Mouse (Mus musculus): ENCODE results near the gene Pax2. TPM values are rescaled to one million over a fixed set of nuclear protein-coding genes. Genes with fewer than 3 reads are reported as not detected.

Pax2 gene
- polyA plus RNA-seq (2015; fragmentation: Nextera tagmentation; extraction: Ambion mirVana) = 16.5 and 20.5 TPM in 2 replicates

DNA sequence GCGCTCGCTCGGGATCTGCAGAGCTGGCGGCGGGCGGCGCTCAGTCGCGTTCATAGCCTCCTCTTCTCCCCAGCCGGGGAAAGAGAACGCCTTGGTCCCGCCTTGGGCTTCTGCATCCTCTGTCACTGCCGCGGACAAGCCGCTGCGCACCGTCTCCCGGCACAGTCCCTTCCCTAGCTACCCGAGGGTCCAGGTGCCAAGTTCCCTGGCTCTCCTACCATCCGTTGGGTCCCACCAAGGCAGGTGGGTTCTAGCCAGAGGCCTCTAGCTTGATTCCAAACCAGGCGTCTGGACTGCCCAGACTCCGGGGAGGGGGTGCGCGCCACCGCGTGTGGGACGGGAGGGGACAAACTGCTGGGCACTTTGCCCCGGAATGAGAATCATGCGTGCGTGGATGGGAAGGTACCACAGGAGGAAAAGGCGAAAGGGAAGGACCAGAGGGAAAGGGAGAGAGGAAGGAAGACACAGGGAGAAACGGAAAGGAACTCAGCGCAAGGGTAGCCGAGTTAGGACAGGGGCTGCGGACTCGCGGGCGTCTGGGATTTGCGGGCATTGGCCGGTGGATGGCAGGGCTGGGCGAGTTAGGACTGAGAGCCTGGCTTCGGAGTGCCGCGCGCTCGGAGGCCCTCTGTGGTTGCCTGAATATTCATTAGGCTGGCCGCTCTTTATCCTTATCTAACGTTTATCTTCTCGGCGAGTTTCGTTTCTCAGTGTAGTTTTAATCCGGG is at the start of gene Pax2:
Gene Pax2 (plus strand): TSS at position 353 of the 728 bp plus-strand sequence.
- Histone ChIP-seq H3K4me3 (replicated peaks) (peak within 1 kb of the TSS; percentile 45), H3K27me3 (replicated peaks) (peaks cover 71% of the 10 kb centered on the region), H3K9me3 (replicated peaks) (no peaks in the 10 kb centered on the region), H3K4me1 (peaks cover 48% of the 10 kb centered on the region), H3K9ac (replicated peaks) (peak within 1 kb of the TSS; percentile 60), H3K36me3 (no peaks in the 10 kb centered on the region), H3K27ac (replicated peaks) (peak within 1 kb of the TSS; percentile 83), H3K4me2 (peak within 1 kb of the TSS; percentile 62)
- ATAC-seq (ENCODE audit: low FRiP score) = peak; percentile 60
- WGBS = under 1% methylated on average over 51 of the region's 52 CpGs

GRCm38 (mm10) chr19:44708885-44709284 is 47.0 kb upstream of the Pax2 start:
- H3K4me1 ChIP-seq = no peaks in the 10 kb centered on the region
- no peak overlapping the region for H3K4me2 ChIP-seq
- no peaks in the 10 kb centered on the region for H3K9me3 ChIP-seq (replicated peaks)
- WGBS = 70% methylated on average over 3 of the region's 3 CpGs
- H3K36me3 ChIP-seq = no peaks in the 10 kb centered on the region
- no peak overlapping the region for H3K4me3 ChIP-seq (replicated peaks)
- peaks cover 29% of the 10 kb centered on the region for H3K27me3 ChIP-seq (replicated peaks)
- ATAC-seq (ENCODE audit: low FRiP score) = no peak
- H3K27ac ChIP-seq (replicated peaks) = no peak overlapping the region
- no peak overlapping the region for H3K9ac ChIP-seq (replicated peaks)

GRCm38 (mm10) chr19:44716731-44717600 is 38.9 kb upstream of the Pax2 start:
- peaks cover 45% of the 10 kb centered on the region for H3K27me3 ChIP-seq (replicated peaks)
- no peaks in the 10 kb centered on the region for H3K9me3 ChIP-seq (replicated peaks)
- no peak overlapping the region for H3K27ac ChIP-seq (replicated peaks)
- no peak for ATAC-seq (ENCODE audit: low FRiP score)
- WGBS = 43% methylated on average over 22 of the region's 22 CpGs
- peaks cover 18% of the 10 kb centered on the region for H3K4me1 ChIP-seq
- no peak overlapping the region for H3K4me2 ChIP-seq
- no peaks in the 10 kb centered on the region for H3K36me3 ChIP-seq
- H3K9ac ChIP-seq (replicated peaks) = no peak overlapping the region
- no peak overlapping the region for H3K4me3 ChIP-seq (replicated peaks)

- Histone ChIP-seq H3K9ac (replicated peaks) (peak overlapping the region; percentile 46), H3K27ac (replicated peaks) (no peak overlapping the region), H3K4me2 (peak overlapping the region; percentile 82), H3K9me3 (replicated peaks) (no peaks in the 10 kb centered on the region), H3K36me3 (no peaks in the 10 kb centered on the region), H3K4me3 (replicated peaks) (peak overlapping the region; percentile 38), H3K27me3 (replicated peaks) (peaks cover 57% of the 10 kb centered on the region), H3K4me1 (peaks cover 29% of the 10 kb centered on the region)
- WGBS = 2% methylated on average over 30 of the region's 30 CpGs
- no peak for ATAC-seq (ENCODE audit: low FRiP score)
Observed at GRCm38 (mm10) chr19:44719292-44720193, 36.3 kb upstream of the Pax2 start.

- no peak for ATAC-seq (ENCODE audit: low FRiP score)
- Histone ChIP-seq H3K9me3 (replicated peaks) (no peaks in the 10 kb centered on the region), H3K9ac (replicated peaks) (peak overlapping the region; percentile 46), H3K4me2 (peak overlapping the region; percentile 82), H3K36me3 (no peaks in the 10 kb centered on the region), H3K4me1 (peaks cover 31% of the 10 kb centered on the region), H3K27ac (replicated peaks) (no peak overlapping the region), H3K4me3 (replicated peaks) (peak overlapping the region; percentile 38), H3K27me3 (replicated peaks) (peaks cover 63% of the 10 kb centered on the region)
- 1% methylated on average over 29 of the region's 29 CpGs for WGBS
Observed at GRCm38 (mm10) chr19:44720194-44720521, 35.7 kb upstream of the Pax2 start.

DNA sequence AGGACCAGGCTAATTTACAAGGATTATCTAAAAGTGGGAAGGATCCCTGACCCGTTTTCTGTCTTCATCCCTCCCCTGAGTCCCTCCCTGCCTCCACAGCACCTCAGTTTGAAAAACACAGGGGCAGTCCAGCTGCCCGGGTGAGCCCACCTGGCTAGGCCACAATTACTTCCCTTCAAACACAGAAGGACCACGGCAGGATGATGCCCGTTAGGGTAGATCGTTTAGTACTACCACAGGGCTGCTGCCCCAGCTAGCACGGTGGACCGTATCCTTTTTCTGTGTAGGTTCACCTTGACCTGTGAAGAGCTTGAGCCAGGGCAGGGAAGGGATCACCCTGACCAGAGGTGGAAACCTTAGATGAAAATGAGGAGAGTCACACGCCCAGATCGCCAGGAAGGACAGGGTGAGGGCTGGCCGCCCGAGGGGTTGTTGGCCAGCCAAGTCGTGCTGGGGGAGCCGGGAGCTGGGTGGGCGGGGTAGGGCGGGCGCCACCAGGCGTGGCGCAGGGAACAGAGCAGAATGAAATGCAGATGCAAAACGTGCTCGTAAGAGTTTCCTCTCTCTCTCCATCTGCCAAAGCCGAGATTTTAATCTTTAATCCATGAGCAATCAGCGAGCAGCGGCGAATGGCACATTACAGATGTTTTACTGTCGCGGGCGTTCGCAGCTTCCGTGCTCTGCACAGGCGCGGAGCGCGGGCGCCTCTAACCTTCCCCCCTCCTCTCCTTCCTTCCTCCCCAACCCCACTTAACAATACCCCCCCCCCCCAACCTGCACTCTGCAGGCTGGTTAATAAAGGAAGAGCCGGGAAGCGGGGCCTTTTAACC is 32.0 kb upstream of the Pax2 start:
- under 1% methylated on average over 36 of the region's 36 CpGs for WGBS
- H3K27me3 ChIP-seq (replicated peaks) = peaks cover 75% of the 10 kb centered on the region
- H3K4me1 ChIP-seq = peaks cover 37% of the 10 kb centered on the region
- H3K9me3 ChIP-seq (replicated peaks) = no peaks in the 10 kb centered on the region
- H3K36me3 ChIP-seq = no peaks in the 10 kb centered on the region
- H3K4me2 ChIP-seq = peak overlapping the region; percentile 55
- peak overlapping the region; percentile 26 for H3K4me3 ChIP-seq (replicated peaks)
- peak overlapping the region; percentile 33; the same call in 1 of the 2 replicates for H3K27ac ChIP-seq (replicated peaks)
- peak; percentile 28; the same call in 1 of the 2 replicates for ATAC-seq (ENCODE audit: low FRiP score)
- H3K9ac ChIP-seq (replicated peaks) = 0 out of 2 replicates have a peak overlapping the region, but pooled peaks have one; percentile 23

DNA sequence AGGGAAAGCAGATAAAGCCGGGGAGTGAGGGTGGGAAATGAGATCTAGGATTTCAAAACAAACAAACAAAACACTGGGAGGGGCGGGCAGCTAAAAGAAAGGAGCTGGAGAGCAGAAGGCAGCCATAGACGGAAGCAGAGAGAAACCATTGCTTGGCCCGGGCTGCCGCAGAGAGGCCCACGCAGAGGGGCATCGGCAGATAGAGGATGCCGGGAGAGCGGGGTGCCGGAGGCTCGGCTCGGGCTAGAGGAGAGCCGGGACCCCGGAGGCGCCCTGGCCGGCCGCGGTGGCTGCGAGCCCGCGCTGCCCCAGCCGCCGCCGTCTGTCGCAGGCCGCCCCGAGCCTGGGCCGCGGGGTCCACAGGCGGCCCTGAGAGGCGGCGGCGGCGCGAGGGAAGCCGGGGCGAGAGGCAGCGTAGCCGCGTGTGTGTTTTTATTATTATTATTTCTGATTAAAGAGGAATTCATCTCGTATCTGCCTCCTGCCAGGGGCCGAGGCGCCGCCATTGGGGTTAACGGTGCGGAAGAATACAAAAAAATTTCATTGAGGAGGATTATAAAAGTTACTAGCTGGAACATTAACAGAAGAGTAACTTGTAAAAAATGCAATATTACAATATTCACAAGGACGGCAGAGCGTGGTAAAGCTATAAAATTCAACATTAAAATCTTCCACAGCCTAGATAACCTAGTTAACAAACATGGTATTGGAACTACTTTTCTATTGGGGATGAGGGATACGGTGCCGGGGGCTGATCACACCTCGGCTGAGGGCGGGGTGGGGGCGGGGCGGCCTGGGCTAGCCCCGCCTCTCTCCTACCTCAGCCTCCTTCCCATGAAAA is 29.7 kb upstream of the Pax2 start:
- Histone ChIP-seq H3K4me3 (replicated peaks) (peak overlapping the region; percentile 48), H3K9ac (replicated peaks) (peak overlapping the region; percentile 60), H3K27me3 (replicated peaks) (peaks cover 65% of the 10 kb centered on the region), H3K9me3 (replicated peaks) (no peaks in the 10 kb centered on the region), H3K4me2 (peak overlapping the region; percentile 85), H3K36me3 (no peaks in the 10 kb centered on the region), H3K27ac (replicated peaks) (peak overlapping the region; percentile 75), H3K4me1 (peaks cover 22% of the 10 kb centered on the region)
- ATAC-seq (ENCODE audit: low FRiP score) = peak; percentile 77; the same call in 1 of the 2 replicates
- WGBS = under 1% methylated on average over 55 of the region's 55 CpGs

DNA sequence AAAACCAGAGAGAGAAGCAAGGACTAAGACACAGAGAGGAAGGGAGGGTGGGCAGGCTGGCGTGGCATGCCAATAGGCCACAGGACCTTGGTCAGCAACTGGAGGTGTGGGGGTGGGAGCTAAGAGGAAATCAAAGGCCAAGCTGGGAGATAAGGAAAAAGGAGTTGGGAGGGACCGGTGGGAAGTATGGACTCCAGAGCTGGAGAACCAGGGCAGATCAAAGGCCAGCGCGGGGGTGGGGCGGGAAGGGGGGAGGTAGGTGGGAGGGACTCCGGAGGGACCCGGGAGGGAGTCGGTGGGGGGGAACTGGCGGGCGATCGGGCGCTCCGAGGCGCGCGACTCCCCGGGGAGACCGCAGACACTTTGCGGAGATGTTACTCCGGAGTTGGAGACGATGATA is 21.7 kb upstream of the Pax2 start:
- 2% methylated on average over 21 of the region's 21 CpGs for WGBS
- no peaks in the 10 kb centered on the region for H3K9me3 ChIP-seq (replicated peaks)
- no peak overlapping the region for H3K9ac ChIP-seq (replicated peaks)
- H3K27me3 ChIP-seq (replicated peaks) = peaks cover 87% of the 10 kb centered on the region
- peaks cover 16% of the 10 kb centered on the region for H3K4me1 ChIP-seq
- H3K27ac ChIP-seq (replicated peaks) = no peak overlapping the region
- ATAC-seq (ENCODE audit: low FRiP score) = no peak
- peak overlapping the region; percentile 56 for H3K4me2 ChIP-seq
- peak overlapping the region; percentile 30 for H3K4me3 ChIP-seq (replicated peaks)
- H3K36me3 ChIP-seq = no peaks in the 10 kb centered on the region

GRCm38 (mm10) chr19:44734682-44735081 is 21.2 kb upstream of the Pax2 start:
- H3K9ac ChIP-seq (replicated peaks) = peak overlapping the region; percentile 26; the same call in 1 of the 2 replicates
- H3K27ac ChIP-seq (replicated peaks) = no peak overlapping the region
- H3K4me1 ChIP-seq = peaks cover 16% of the 10 kb centered on the region
- H3K27me3 ChIP-seq (replicated peaks) = peaks cover 90% of the 10 kb centered on the region
- H3K9me3 ChIP-seq (replicated peaks) = no peaks in the 10 kb centered on the region
- H3K4me3 ChIP-seq (replicated peaks) = peak overlapping the region; percentile 30
- H3K4me2 ChIP-seq = peak overlapping the region; percentile 56
- under 1% methylated on average over 33 of the region's 33 CpGs for WGBS
- H3K36me3 ChIP-seq = no peaks in the 10 kb centered on the region
- ATAC-seq (ENCODE audit: low FRiP score) = no peak

GRCm38 (mm10) chr19:44740300-44740699 is 15.5 kb upstream of the Pax2 start:
- no peak overlapping the region for H3K9ac ChIP-seq (replicated peaks)
- H3K36me3 ChIP-seq = no peaks in the 10 kb centered on the region
- H3K4me3 ChIP-seq (replicated peaks) = no peak overlapping the region
- no peak for ATAC-seq (ENCODE audit: low FRiP score)
- H3K27ac ChIP-seq (replicated peaks) = no peak overlapping the region
- peaks cover 94% of the 10 kb centered on the region for H3K27me3 ChIP-seq (replicated peaks)
- no peaks in the 10 kb centered on the region for H3K9me3 ChIP-seq (replicated peaks)
- H3K4me2 ChIP-seq = peak overlapping the region; percentile 2; the same call in 1 of the 2 replicates
- H3K4me1 ChIP-seq = peaks cover 22% of the 10 kb centered on the region
- 3% methylated on average over 15 of the region's 16 CpGs for WGBS

All from neural tube, embryonic 15.5 days (tissue).